In genomic region chr2:49733656-49734008, GRCm38 (mm10) we compare ENCODE assay signal across 8 mouse cellular contexts. TPM values are rescaled to one million over a fixed set of nuclear protein-coding genes. Genes with fewer than 3 reads are reported as not detected.
DNase-seq lines count a peak whose midpoint lies in the region; ATAC-seq and TF ChIP-seq lines count a peak whose summit lies in the region.

No protein-coding gene starts in this region.

- TF ChIP-seq CTCF in liver, embryonic 14.5 days (IDR thresholded peaks at IDR 0.05; ENCODE audit: low read depth): 0 out of 2 replicates have a peak, but pooled peaks have one; percentile 3

- no peak overlapping the region for H3K4me2 ChIP-seq in hindbrain, embryonic 14.5 days (replicated peaks)
- H3K4me2 ChIP-seq in forebrain, embryonic 14.5 days (ENCODE audit: low read length): no peak overlapping the region
- H3K4me2 ChIP-seq in liver, embryonic 14.5 days (ENCODE audit: low read depth): peak overlapping the region; percentile 27

- TF ChIP-seq EP300 in liver, embryonic 14.5 days (IDR thresholded peaks at IDR 0.05; ENCODE audit: low read depth): no peak

- H3K36me3 ChIP-seq in hindbrain, embryonic 10.5 days: peaks cover 91% of the 10 kb centered on the region
- H3K36me3 ChIP-seq in hindbrain, embryonic 14.5 days (replicated peaks; ENCODE audit: control insufficient read depth, insufficient read depth): peaks cover 83% of the 10 kb centered on the region
- peaks cover 82% of the 10 kb centered on the region for H3K36me3 ChIP-seq in forebrain, embryonic 14.5 days (ENCODE audit: control insufficient read depth, insufficient read depth, low read length)
- no peaks in the 10 kb centered on the region for H3K36me3 ChIP-seq in liver, embryonic 14.5 days (replicated peaks; ENCODE audit: control insufficient read depth, insufficient read depth, low read depth)

- DNase-seq in hindbrain, embryonic 10.5 days (ENCODE audit: low spot score): no peak
- DNase-seq in hindbrain, embryonic 14.5 days (ENCODE audit: low spot score): no peak
- no peak for DNase-seq in forebrain, embryonic 14.5 days (ENCODE audit: low spot score)
- no peak for DNase-seq in liver, embryonic 14.5 days (ENCODE audit: low read depth in 3 of 3, low spot score in 3 of 3)
- no peak for DNase-seq in adrenal gland, postnatal 36 days
- no peak for DNase-seq in layer of hippocampus, adult 11-12 months (ENCODE audit: low spot score)
- no peak for DNase-seq in adrenal gland, postnatal 4 days (ENCODE audit: low spot score in 2 of 2)

- H3K4me1 ChIP-seq in hindbrain, embryonic 10.5 days (replicated peaks): peaks cover 16% of the 10 kb centered on the region; the same call in 1 of the 2 replicates
- no peaks in the 10 kb centered on the region for H3K4me1 ChIP-seq in hindbrain, embryonic 14.5 days (replicated peaks; ENCODE audit: control insufficient read depth, insufficient read depth, low read length)
- H3K4me1 ChIP-seq in forebrain, embryonic 14.5 days (ENCODE audit: control insufficient read depth, insufficient read depth, low read length): no peaks in the 10 kb centered on the region
- H3K4me1 ChIP-seq in liver, embryonic 14.5 days (replicated peaks; ENCODE audit: control insufficient read depth in 2 of 2, insufficient read depth in 2 of 2, low read length in 1 of 2): peaks cover 16 to 17% of the 10 kb centered on the region in 2 experiments

- no peaks in the 10 kb centered on the region for H3K9me3 ChIP-seq in hindbrain, embryonic 10.5 days
- H3K9me3 ChIP-seq in hindbrain, embryonic 14.5 days (ENCODE audit: control insufficient read depth, low read length): no peaks in the 10 kb centered on the region
- H3K9me3 ChIP-seq in forebrain, embryonic 14.5 days (replicated peaks; ENCODE audit: control insufficient read depth, low read length): no peaks in the 10 kb centered on the region
- no peaks in the 10 kb centered on the region for H3K9me3 ChIP-seq in liver, embryonic 14.5 days (ENCODE audit: control insufficient read depth, low read length)

- no peak overlapping the region for H3K9ac ChIP-seq in hindbrain, embryonic 14.5 days
- H3K9ac ChIP-seq in forebrain, embryonic 14.5 days (ENCODE audit: low read length): no peak overlapping the region
- peak overlapping the region; percentile 16; the same call in 1 of the 2 replicates for H3K9ac ChIP-seq in liver, embryonic 14.5 days (replicated peaks)

- H3K27me3 ChIP-seq in hindbrain, embryonic 10.5 days (ENCODE audit: insufficient read depth, poor library complexity, severe bottlenecking): no peaks in the 10 kb centered on the region
- H3K27me3 ChIP-seq in hindbrain, embryonic 14.5 days (ENCODE audit: control insufficient read depth, insufficient read depth, low read length): no peaks in the 10 kb centered on the region
- no peaks in the 10 kb centered on the region for H3K27me3 ChIP-seq in forebrain, embryonic 14.5 days (replicated peaks; ENCODE audit: control insufficient read depth, insufficient read depth, low read length)
- no peaks in the 10 kb centered on the region for H3K27me3 ChIP-seq in liver, embryonic 14.5 days (ENCODE audit: control insufficient read depth, insufficient read depth, low read length)

- H3K27ac ChIP-seq in hindbrain, embryonic 10.5 days: peak overlapping the region; percentile 35; the same call in 1 of the 2 replicates
- no peak overlapping the region for H3K27ac ChIP-seq in hindbrain, embryonic 14.5 days
- H3K27ac ChIP-seq in forebrain, embryonic 14.5 days (ENCODE audit: low read depth, low read length): peak overlapping the region; percentile 1; the same call in 1 of the 2 replicates
- H3K27ac ChIP-seq in liver, embryonic 14.5 days: no peak overlapping the region

- WGBS in hindbrain, embryonic 10.5 days: 58% methylated on average over 7 of the region's 7 CpGs
- WGBS in hindbrain, embryonic 14.5 days: 66% methylated on average over 7 of the region's 7 CpGs
- WGBS in forebrain, embryonic 14.5 days: 55% methylated on average over 7 of the region's 7 CpGs
- WGBS in liver, embryonic 14.5 days (ENCODE audit: insufficient replicate concordance): 44% methylated on average over 7 of the region's 7 CpGs

- ATAC-seq in hindbrain, embryonic 14.5 days (ENCODE audit: low FRiP score): no peak
- peak; percentile 54 for ATAC-seq in CD4-positive, CD25-positive, alpha-beta regulatory T cell, adult 4 months
- ATAC-seq in forebrain, embryonic 14.5 days: no peak
- ATAC-seq in liver, embryonic 14.5 days (ENCODE audit: insufficient read depth): no peak

- no peak overlapping the region for H3K4me3 ChIP-seq in hindbrain, embryonic 10.5 days
- no peak overlapping the region for H3K4me3 ChIP-seq in hindbrain, embryonic 14.5 days (replicated peaks; ENCODE audit: low read length)
- H3K4me3 ChIP-seq in forebrain, embryonic 14.5 days (ENCODE audit: low read depth, low read length): no peak overlapping the region
- H3K4me3 ChIP-seq in liver, embryonic 14.5 days (ENCODE audit: insufficient read depth in 1 of 2, low read depth in 2 of 2, low read length in 2 of 2): no peak overlapping the region

RNA-seq across cellular contexts. Expression of gene Lypd6b, which starts 53.9 kb away (rescaled TPM):
- 1.6 and 1.8 TPM in 2 replicates for polyA plus RNA-seq in hindbrain, embryonic 10.5 days (2016; fragmentation: Nextera tagmentation; extraction: Ambion mirVana)
- polyA plus RNA-seq in hindbrain, embryonic 14.5 days (2014; fragmentation: Nextera tagmentation; extraction: Ambion mirVana): 14.6 and 16.7 TPM in 2 replicates
- polyA plus RNA-seq in CD4-positive, CD25-positive, alpha-beta regulatory T cell, adult 4 months (2017; shearing (Covaris generic)): under 1 TPM; 0.19 to 0.79 TPM
- 8.7 and 10.7 TPM in 2 replicates for polyA plus RNA-seq in forebrain, embryonic 14.5 days (2014; fragmentation: Nextera tagmentation; extraction: Ambion mirVana)
- polyA plus RNA-seq in liver, embryonic 14.5 days (2012; rRNA removed): 0.02 and 0.04 TPM in 2 replicates
- not detected in 2 replicates for polyA plus RNA-seq in liver, embryonic 14.5 days (2014; fragmentation: Nextera tagmentation; extraction: Ambion mirVana)
- total RNA-seq in adrenal gland, postnatal 36 days (2021): under 1 TPM in 1 of 2 experiments, not detected in 1; 0.86 TPM
- total RNA-seq in adrenal gland, postnatal 4 days (2021): 1 to 10 TPM in 1 of 2 experiments, under 1 TPM in 1; 0.23 to 1.6 TPM

Comparison
In these comparisons a context has a peak if more than half of its experiments do, and no peak if none do; other contexts are left out.
1. H3K27ac ChIP-seq: peak in hindbrain, embryonic 10.5 days (single experiment) and forebrain, embryonic 14.5 days (single experiment); none in hindbrain, embryonic 14.5 days (single experiment) and liver, embryonic 14.5 days (single experiment).